Mouse (Mus musculus) forebrain, embryonic 13.5 days (tissue): ENCODE measurements around the gene Plekho1. TPM values are rescaled to one million over a fixed set of nuclear protein-coding genes. Genes with fewer than 3 reads are reported as not detected.
"Not testable (repeated sequence)": the region's sequence is repeated elsewhere in the genome, so short reads cannot be mapped to it uniquely, and the experiment has no call there.

Experiments used
- ATAC-seq: fragments of 200-750 bp; cut with Nextera tagmentation; 2 replicates; pipeline ENCODE4 v1.8.0; 2017
- H3K27ac ChIP-seq: fragments of 300-500 bp; sonication (generic); 2 replicates; pipeline ENCODE4 v1.5.1; 2015; ENCODE audit warnings: inconsistent platforms, mild to moderate bottlenecking, moderate library complexity
- H3K27me3 ChIP-seq: fragments of 300-500 bp; sonication (generic); 2 replicates; pipeline ENCODE4 v1.6.1; 2015; ENCODE audit warnings: mild to moderate bottlenecking, inconsistent platforms
- H3K36me3 ChIP-seq: fragments of 300-500 bp; sonication (generic); 2 replicates; pipeline ENCODE4 v1.6.1; 2015; ENCODE audit warnings: mild to moderate bottlenecking, inconsistent platforms; ENCODE audit not compliant: poor library complexity, severe bottlenecking
- H3K4me1 ChIP-seq: fragments of 300-500 bp; sonication (generic); 2 replicates; pipeline ENCODE4 v1.6.1; 2015; ENCODE audit warnings: inconsistent platforms
- H3K4me2 ChIP-seq: fragments of 300-500 bp; sonication (generic); 2 replicates; pipeline ENCODE4 v1.6.1; 2015; ENCODE audit warnings: inconsistent platforms, mild to moderate bottlenecking, moderate library complexity
- H3K4me3 ChIP-seq: fragments of 300-500 bp; sonication (generic); 2 replicates; pipeline ENCODE4 v1.5.1; 2015; ENCODE audit warnings: mild to moderate bottlenecking, inconsistent platforms
- H3K9ac ChIP-seq: fragments of 300-500 bp; sonication (generic); 2 replicates; pipeline ENCODE4 v1.6.1; 2015; ENCODE audit warnings: mild to moderate bottlenecking, inconsistent platforms
- H3K9me3 ChIP-seq: fragments of 300-500 bp; sonication (generic); replicated peaks from 2 replicates; pipeline ENCODE4 v1.6.1; 2016; ENCODE audit warnings: inconsistent platforms
- WGBS: fragments of 180-500 bp; shearing (Covaris S2); methylation state at CpG from one replicate; pipeline ENCODE4 v1.1.7; 2015; 5-methylcytosine and 5-hydroxymethylcytosine counted together
- polyA plus RNA-seq: library from polyadenylated mRNA; unstranded; fragments of >200 nt; fragmentation: Nextera tagmentation; extraction: Ambion mirVana; gene quantifications from 2 replicates; pipeline ENCODE4 v1.2.1, GENCODE M21; 2015

Gene Plekho1
- polyA plus RNA-seq, 1 experiment from 2014 or later: 85.1 TPM

GRCm38 (mm10) chr3:95988969-95989368 lies 6.8 kb downstream of the Plekho1 start:
- H3K4me2 ChIP-seq: no peak overlapping the region
- H3K36me3 ChIP-seq: peaks cover 62% of the 10 kb centered on the region
- no peak overlapping the region for H3K9ac ChIP-seq
- H3K27ac ChIP-seq: no peak overlapping the region; the same call in 1 of the 2 replicates
- ATAC-seq: no peak
- WGBS: 73% methylated on average over 10 of the region's 10 CpGs
- H3K4me1 ChIP-seq: peaks cover 56% of the 10 kb centered on the region
- no peaks in the 10 kb centered on the region for H3K9me3 ChIP-seq
- H3K4me3 ChIP-seq: no peak overlapping the region
- H3K27me3 ChIP-seq: no peaks in the 10 kb centered on the region

GRCm38 (mm10) chr3:95988138-95988537 lies 7.7 kb downstream of the Plekho1 start:
- no peak for ATAC-seq
- Histone ChIP-seq H3K27ac (no peak overlapping the region; the same call in 1 of the 2 replicates), H3K9ac (no peak overlapping the region), H3K36me3 (peaks cover 62% of the 10 kb centered on the region), H3K9me3 (no peaks in the 10 kb centered on the region), H3K4me3 (no peak overlapping the region), H3K27me3 (no peaks in the 10 kb centered on the region), H3K4me2 (no peak overlapping the region), H3K4me1 (peaks cover 48% of the 10 kb centered on the region)
- 96% methylated on average over 1 of the region's 1 CpGs for WGBS

GRCm38 (mm10) chr3:95987386-95988110 lies 8.3 kb downstream of the Plekho1 start:
- no peak for ATAC-seq
- Histone ChIP-seq H3K4me3 (no peak overlapping the region), H3K4me1 (peaks cover 42% of the 10 kb centered on the region), H3K27me3 (no peaks in the 10 kb centered on the region), H3K9ac (no peak overlapping the region), H3K27ac (peak overlapping the region; percentile 92; the same call in 1 of the 2 replicates), H3K36me3 (peaks cover 57% of the 10 kb centered on the region), H3K4me2 (no peak overlapping the region), H3K9me3 (no peaks in the 10 kb centered on the region)
- WGBS: 77% methylated on average over 6 of the region's 6 CpGs

- Histone ChIP-seq H3K9ac (no peak overlapping the region), H3K4me2 (no peak overlapping the region), H3K4me1 (peaks cover 36% of the 10 kb centered on the region)
These were observed 8.8 kb downstream of the Plekho1 start for GRCm38 (mm10) chr3:95986984-95987383.

GRCm38 (mm10) chr3:95986001-95986622 lies 9.7 kb downstream of the Plekho1 start:
- H3K4me2 ChIP-seq: peak overlapping the region; percentile 54
- peaks cover 43% of the 10 kb centered on the region for H3K36me3 ChIP-seq
- no peaks in the 10 kb centered on the region for H3K27me3 ChIP-seq
- 3% methylated on average over 21 of the region's 21 CpGs for WGBS
- H3K9ac ChIP-seq: peak overlapping the region; percentile 58
- peaks cover 36% of the 10 kb centered on the region for H3K4me1 ChIP-seq
- H3K4me3 ChIP-seq: peak overlapping the region; percentile 18
- peak overlapping the region; percentile 92 for H3K27ac ChIP-seq
- no peaks in the 10 kb centered on the region for H3K9me3 ChIP-seq
- peak; percentile 16 for ATAC-seq

More at GRCm38 (mm10) chr3:95986984-95987383, 8.8 kb downstream of the Plekho1 start:
- no peaks in the 10 kb centered on the region for H3K9me3 ChIP-seq
- no peak overlapping the region for H3K4me3 ChIP-seq
- H3K36me3 ChIP-seq: peaks cover 52% of the 10 kb centered on the region
- peak overlapping the region; percentile 92 for H3K27ac ChIP-seq
- ATAC-seq: no peak
- WGBS: 70% methylated on average over 4 of the region's 4 CpGs
- H3K27me3 ChIP-seq: no peaks in the 10 kb centered on the region

GRCm38 (mm10) chr3:95985209-95986000 lies 10.4 kb downstream of the Plekho1 start:
- H3K27ac ChIP-seq: peak overlapping the region; percentile 92
- ATAC-seq: peak; percentile 94
- no peaks in the 10 kb centered on the region for H3K27me3 ChIP-seq
- peaks cover 36% of the 10 kb centered on the region for H3K4me1 ChIP-seq
- peaks cover 36% of the 10 kb centered on the region for H3K36me3 ChIP-seq
- H3K9me3 ChIP-seq: no peaks in the 10 kb centered on the region
- peak overlapping the region; percentile 54 for H3K4me2 ChIP-seq
- 2% methylated on average over 12 of the region's 12 CpGs for WGBS
- H3K4me3 ChIP-seq: peak overlapping the region; percentile 18
- H3K9ac ChIP-seq: peak overlapping the region; percentile 58

- no peaks in the 10 kb centered on the region for H3K27me3 ChIP-seq
- 0 out of 2 replicates have a peak overlapping the region, but pooled peaks have one; percentile 7 for H3K27ac ChIP-seq
- H3K4me3 ChIP-seq: no peak overlapping the region
- no peak for ATAC-seq
- H3K9me3 ChIP-seq: no peaks in the 10 kb centered on the region
- H3K4me2 ChIP-seq: no peak overlapping the region
- peaks cover 3% of the 10 kb centered on the region for H3K36me3 ChIP-seq
- no peak overlapping the region for H3K9ac ChIP-seq
- H3K4me1 ChIP-seq: peaks cover 29% of the 10 kb centered on the region
- WGBS: 95% methylated on average over 4 of the region's 4 CpGs
These were observed 13.7 kb downstream of the Plekho1 start for GRCm38 (mm10) chr3:95982129-95982528.

- Histone ChIP-seq H3K9ac (no peak overlapping the region), H3K4me3 (no peak overlapping the region), H3K27me3 (no peaks in the 10 kb centered on the region), H3K4me1 (peaks cover 12% of the 10 kb centered on the region), H3K27ac (no peak overlapping the region), H3K4me2 (no peak overlapping the region), H3K9me3 (no peaks in the 10 kb centered on the region), H3K36me3 (no peaks in the 10 kb centered on the region)
- WGBS: 87% methylated on average over 12 of the region's 12 CpGs
- no peak for ATAC-seq
These were observed 15.4 kb downstream of the Plekho1 start for GRCm38 (mm10) chr3:95980276-95980970.

GRCm38 (mm10) chr3:95978265-95978664 lies 17.5 kb downstream of the Plekho1 start:
- WGBS: 57% methylated on average over 9 of the region's 9 CpGs
- H3K27ac ChIP-seq: no peak overlapping the region
- H3K4me2 ChIP-seq: no peak overlapping the region
- no peaks in the 10 kb centered on the region for H3K9me3 ChIP-seq
- no peaks in the 10 kb centered on the region for H3K36me3 ChIP-seq
- H3K4me1 ChIP-seq: peaks cover 20% of the 10 kb centered on the region
- H3K27me3 ChIP-seq: no peaks in the 10 kb centered on the region
- H3K4me3 ChIP-seq: no peak overlapping the region
- no peak overlapping the region for H3K9ac ChIP-seq
- ATAC-seq: peak; percentile 41; the same call in 1 of the 2 replicates

- not testable (repeated sequence) for H3K4me2 ChIP-seq, H3K9ac ChIP-seq, ATAC-seq, H3K27me3 ChIP-seq, H3K4me3 ChIP-seq, H3K27ac ChIP-seq, H3K9me3 ChIP-seq, H3K36me3 ChIP-seq
- peaks cover 26% of the 10 kb centered on the region for H3K4me1 ChIP-seq
- 94% methylated on average over 6 of the region's 7 CpGs for WGBS
These were observed 18.2 kb downstream of the Plekho1 start for GRCm38 (mm10) chr3:95977587-95977986.

GRCm38 (mm10) chr3:95977079-95977478 lies 18.7 kb downstream of the Plekho1 start:
- Histone ChIP-seq H3K9me3 (no peaks in the 10 kb centered on the region), H3K4me3 (no peak overlapping the region), H3K27ac (no peak overlapping the region), H3K4me1 (peaks cover 32% of the 10 kb centered on the region), H3K27me3 (no peaks in the 10 kb centered on the region), H3K4me2 (no peak overlapping the region), H3K36me3 (no peaks in the 10 kb centered on the region), H3K9ac (no peak overlapping the region)
- ATAC-seq: no peak
- 56% methylated on average over 3 of the region's 3 CpGs for WGBS
